Mouse (Mus musculus) cortical plate, adult 2 months (tissue): ENCODE measurements around the gene Slc38a8.

Experiments used
- CTCF ChIP-seq: fragments of 200-500 bp; IDR thresholded peaks from 2 replicates; pipeline ENCODE4 v1.5.1; 2011; ENCODE audit warnings: mild to moderate bottlenecking, control low read depth, low read length; ENCODE audit not compliant: insufficient read depth; ENCODE audit errors: extremely low read depth
- POLR2A ChIP-seq: fragments of 200-500 bp; IDR thresholded peaks from 2 replicates; pipeline ENCODE4 v1.6.1; 2011; ENCODE audit warnings: mild to moderate bottlenecking, low read length, control low read depth; ENCODE audit not compliant: insufficient read depth; ENCODE audit errors: extremely low read depth

GRCm38 (mm10) chr8:119496848-119497247, 4.7 kb downstream of the Slc38a8 start:
- TF ChIP-seq POLR2A (no peak), CTCF (peak; percentile 64)
